Mouse (Mus musculus) stomach, postnatal 0 days (tissue): ENCODE results near the gene Olfr1156. TPM values are rescaled to one million over a fixed set of nuclear protein-coding genes. Genes with fewer than 3 reads are reported as not detected.

Source experiments
- ATAC-seq: fragments of 200-750 bp; cut with Nextera tagmentation; 2 replicates; pipeline ENCODE4 v1.8.0; 2017; ENCODE audit not compliant: low FRiP score, low TSS enrichment
- DNase-seq: peaks from one replicate; pipeline ENCODE4 v3.0.0-alpha.2; 2016; ENCODE audit warnings: low spot score
- H3K27ac ChIP-seq: fragments of 300-500 bp; sonication (generic); replicated peaks from 2 replicates; pipeline ENCODE4 v1.5.1; 2014; ENCODE audit warnings: mild to moderate bottlenecking, control low read depth
- H3K27me3 ChIP-seq: fragments of 300-500 bp; sonication (generic); 2 replicates; pipeline ENCODE4 v1.6.1; 2014; ENCODE audit warnings: low read length; ENCODE audit not compliant: control insufficient read depth, insufficient read depth
- H3K36me3 ChIP-seq: fragments of 300-500 bp; sonication (generic); 2 replicates; pipeline ENCODE4 v1.6.1; 2014; ENCODE audit warnings: low read length, mixed read lengths; ENCODE audit not compliant: control insufficient read depth, insufficient read depth
- H3K4me1 ChIP-seq: fragments of 300-500 bp; sonication (generic); replicated peaks from 2 replicates; pipeline ENCODE4 v1.6.1; 2014; ENCODE audit warnings: antibody characterized with exemption; ENCODE audit not compliant: control insufficient read depth, insufficient read depth
- H3K4me2 ChIP-seq: fragments of 300-500 bp; sonication (generic); replicated peaks from 2 replicates; pipeline ENCODE4 v1.6.1; 2014; ENCODE audit warnings: low read depth, mild to moderate bottlenecking, control low read depth, moderate library complexity
- H3K4me3 ChIP-seq: fragments of 300-500 bp; sonication (generic); 2 replicates; pipeline ENCODE4 v1.5.1; 2014; ENCODE audit warnings: low read depth, low read length, control low read depth
- H3K9ac ChIP-seq: fragments of 300-500 bp; sonication (generic); 2 replicates; pipeline ENCODE4 v1.6.1; 2014; ENCODE audit warnings: mild to moderate bottlenecking, low read length, control low read depth, mixed read lengths
- H3K9me3 ChIP-seq: fragments of 300-500 bp; sonication (generic); 2 replicates; pipeline ENCODE4 v1.6.1; 2016; ENCODE audit warnings: low read length; ENCODE audit not compliant: control insufficient read depth
- CTCF ChIP-seq: IDR thresholded peaks from 2 replicates; pipeline ENCODE4 v1.5.1; 2016; ENCODE audit warnings: antibody characterized with exemption, low read depth, mild to moderate bottlenecking, moderate library complexity
- EP300 ChIP-seq: optimal IDR thresholded peaks from 2 replicates; pipeline ENCODE3; 2016; ENCODE audit warnings: antibody characterized with exemption
- WGBS: fragments of 180-500 bp; shearing (Covaris S2); extraction: QIAGEN DNeasy Blood & Tissue Kit; methylation state at CpG from one replicate; pipeline ENCODE4 v1.1.7; 2014; 5-methylcytosine and 5-hydroxymethylcytosine counted together
- polyA plus RNA-seq: library from polyadenylated mRNA; unstranded; fragments of >200 nt; fragmentation: Nextera tagmentation; extraction: Ambion mirVana; gene quantifications from 2 replicates; pipeline ENCODE4 v1.2.1, GENCODE M21; 2015

Olfr1156 gene
- not detected in 2 replicates for polyA plus RNA-seq

DNA sequence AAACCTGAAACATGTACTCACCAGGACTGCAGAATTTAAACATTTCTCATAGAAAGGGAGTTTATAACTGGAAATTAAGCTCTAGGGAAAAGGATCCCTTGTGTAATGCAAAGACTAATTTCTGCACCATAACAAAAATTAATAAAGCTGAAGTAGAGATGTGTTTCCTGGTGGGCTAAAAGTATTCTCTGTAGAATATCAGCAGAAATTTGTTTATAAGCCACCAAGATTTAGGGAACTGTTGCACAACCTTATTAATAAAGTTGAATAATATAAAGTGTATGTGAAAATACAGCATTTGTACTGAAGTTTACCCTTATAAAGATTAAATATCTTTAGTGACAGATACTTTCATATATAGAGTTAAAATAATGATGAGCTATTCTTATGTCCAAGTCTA lies at the start of gene Olfr1156:
TSS of gene Olfr1156 (minus strand) at position 101 of the 400 bp plus-strand sequence.
- Histone ChIP-seq H3K4me1 (no peaks in the 10 kb centered on the region), H3K27ac (no peak within 1 kb of the TSS), H3K9me3 (no peaks in the 10 kb centered on the region), H3K4me2 (no peak within 1 kb of the TSS), H3K27me3 (no peaks in the 10 kb centered on the region), H3K4me3 (no peak within 1 kb of the TSS), H3K9ac (no peak within 1 kb of the TSS), H3K36me3 (no peaks in the 10 kb centered on the region)
- ATAC-seq (no peak), DNase-seq (no peak)
- TF ChIP-seq CTCF: no peak
- TF ChIP-seq EP300: no peak

- ATAC-seq: no peak
- Histone ChIP-seq H3K4me1 (no peaks in the 10 kb centered on the region), H3K27me3 (no peaks in the 10 kb centered on the region), H3K27ac (no peak within 1 kb of the TSS), H3K4me3 (no peak within 1 kb of the TSS), H3K4me2 (no peak within 1 kb of the TSS), H3K9ac (no peak within 1 kb of the TSS), H3K36me3 (no peaks in the 10 kb centered on the region), H3K9me3 (no peaks in the 10 kb centered on the region)
- no peak for DNase-seq
- TF ChIP-seq CTCF (no peak), EP300 (no peak)
Observed at GRCm38 (mm10) chr2:87989813-87990212, 36.9 kb upstream of the Olfr1156 start, which contains the start of gene Olfr1158. TSS of gene Olfr1158 (plus strand) at chr2:87990113.

- whole genome bisulfite sequencing: 68% methylated on average over 3 of the region's 3 CpGs
Observed at GRCm38 (mm10) chr2:87974563-87974962, 21.7 kb upstream of the Olfr1156 start, which contains the start of gene Olfr74. TSS of gene Olfr74 (minus strand) at chr2:87974663.

GRCm38 (mm10) chr2:87968199-87968598 lies 15.3 kb upstream of the Olfr1156 start, which contains the start of gene Olfr1157:
TSS of gene Olfr1157 (minus strand) at chr2:87968299.
- TF ChIP-seq EP300 (no peak), CTCF (no peak)
- DNase-seq (no peak), ATAC-seq (no peak)
- Histone ChIP-seq H3K4me2 (no peak within 1 kb of the TSS), H3K27me3 (no peaks in the 10 kb centered on the region), H3K4me1 (no peaks in the 10 kb centered on the region), H3K9me3 (no peaks in the 10 kb centered on the region), H3K27ac (no peak within 1 kb of the TSS), H3K4me3 (no peak within 1 kb of the TSS), H3K36me3 (no peaks in the 10 kb centered on the region), H3K9ac (no peak within 1 kb of the TSS)
- 97% methylated on average over 4 of the region's 4 CpGs for WGBS

More at GRCm38 (mm10) chr2:87974563-87974962, 21.7 kb upstream of the Olfr1156 start, which contains the start of gene Olfr74:
- Histone ChIP-seq H3K4me2 (no peak within 1 kb of the TSS), H3K27me3 (no peaks in the 10 kb centered on the region), H3K27ac (no peak within 1 kb of the TSS), H3K4me1 (no peaks in the 10 kb centered on the region), H3K4me3 (no peak within 1 kb of the TSS), H3K9me3 (no peaks in the 10 kb centered on the region), H3K9ac (no peak within 1 kb of the TSS), H3K36me3 (no peaks in the 10 kb centered on the region)
- TF ChIP-seq EP300 (no peak), CTCF (no peak)
- ATAC-seq (no peak), DNase-seq (no peak)

- Histone ChIP-seq H3K36me3 (no peaks in the 10 kb centered on the region), H3K27ac (no peak within 1 kb of the TSS), H3K4me1 (no peaks in the 10 kb centered on the region), H3K9me3 (no peaks in the 10 kb centered on the region), H3K4me3 (no peak within 1 kb of the TSS), H3K27me3 (no peaks in the 10 kb centered on the region), H3K9ac (no peak within 1 kb of the TSS), H3K4me2 (no peak within 1 kb of the TSS)
- no peak for DNase-seq
- 92% methylated on average over 1 of the region's 1 CpGs for WGBS
- TF ChIP-seq CTCF: no peak
- TF ChIP-seq EP300: no peak
- ATAC-seq: no peak
Observed at GRCm38 (mm10) chr2:87945037-87945436, 7.9 kb downstream of the Olfr1156 start, which contains the start of gene Olfr1155. TSS of gene Olfr1155 (minus strand) at chr2:87945137.

DNA sequence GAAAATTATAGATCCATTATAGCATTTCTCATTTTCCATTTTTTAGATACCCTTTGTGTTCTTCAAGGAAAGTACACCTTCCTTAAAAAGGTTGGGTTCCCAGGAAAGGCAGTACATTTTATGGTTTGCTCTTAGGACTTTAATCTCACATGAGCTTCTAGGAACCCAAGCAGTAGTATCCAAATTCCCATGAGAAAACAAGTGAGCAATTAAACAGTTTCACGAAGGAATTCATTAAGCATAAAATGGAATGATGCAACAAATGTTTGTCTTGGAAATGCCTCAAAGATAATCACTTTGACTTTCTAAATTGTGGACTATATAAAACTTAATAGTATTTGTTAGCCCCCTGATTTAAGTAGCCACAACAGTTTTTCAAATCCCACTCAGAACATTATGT lies 47.8 kb downstream of the Olfr1156 start, which contains the start of gene Olfr1154:
TSS of gene Olfr1154 (minus strand) at position 101 of the 400 bp plus-strand sequence.
- Histone ChIP-seq H3K4me3 (no peak within 1 kb of the TSS), H3K9ac (no peak within 1 kb of the TSS), H3K27ac (no peak within 1 kb of the TSS), H3K27me3 (no peaks in the 10 kb centered on the region), H3K36me3 (no peaks in the 10 kb centered on the region), H3K4me2 (no peak within 1 kb of the TSS), H3K4me1 (no peaks in the 10 kb centered on the region), H3K9me3 (no peaks in the 10 kb centered on the region)
- DNase-seq (no peak), ATAC-seq (no peak)
- no peak for TF ChIP-seq CTCF
- no peak for TF ChIP-seq EP300
- WGBS: 95% methylated on average over 1 of the region's 1 CpGs

Other genes with a start within 250 kb of the Olfr1156 start
- gene Olfr1137, start 239.9 kb downstream of the Olfr1156 start, polyA plus RNA-seq: not detected in 2 replicates
- gene Olfr1138, start 213.1 kb downstream of the Olfr1156 start, polyA plus RNA-seq: not detected in 2 replicates
- gene Olfr1140, start 209.3 kb downstream of the Olfr1156 start, polyA plus RNA-seq: not detected in 2 replicates
- gene Olfr1141, start 199.1 kb downstream of the Olfr1156 start, polyA plus RNA-seq: not detected in 2 replicates
- not detected in 2 replicates for gene Olfr152, start 173.6 kb downstream of the Olfr1156 start, polyA plus RNA-seq
- not detected in 2 replicates for gene Olfr1143, start 152.5 kb downstream of the Olfr1156 start, polyA plus RNA-seq
- gene Olfr1145, start 143.3 kb downstream of the Olfr1156 start, polyA plus RNA-seq: not detected in 2 replicates
- not detected in 2 replicates for gene Olfr1148, start 122.6 kb downstream of the Olfr1156 start, polyA plus RNA-seq
- gene Olfr1150-ps1, start 109.1 kb downstream of the Olfr1156 start, polyA plus RNA-seq: not detected in 2 replicates
- gene Olfr1151, start 97.2 kb downstream of the Olfr1156 start, polyA plus RNA-seq: not detected in 2 replicates
- not detected in 2 replicates for gene Olfr1152, start 86.6 kb downstream of the Olfr1156 start, polyA plus RNA-seq
- 0.10 TPM in 1 of 2 replicates, not detected in the other for gene Olfr1153, start 58.1 kb downstream of the Olfr1156 start, polyA plus RNA-seq
- not detected in 2 replicates for gene Olfr1154, start 47.9 kb downstream of the Olfr1156 start, polyA plus RNA-seq
- not detected in 2 replicates for gene Olfr1155, start 8.0 kb downstream of the Olfr1156 start, polyA plus RNA-seq
- gene Olfr1157, start 15.2 kb upstream of the Olfr1156 start, polyA plus RNA-seq: not detected in 2 replicates
- gene Olfr74, start 21.6 kb upstream of the Olfr1156 start, polyA plus RNA-seq: not detected in 2 replicates
- not detected in 2 replicates for gene Olfr1158, start 37.0 kb upstream of the Olfr1156 start, polyA plus RNA-seq
- gene Olfr1160, start 55.2 kb upstream of the Olfr1156 start, polyA plus RNA-seq: 0.04 TPM in 1 of 2 replicates, not detected in the other
- gene Olfr1161, start 69.7 kb upstream of the Olfr1156 start, polyA plus RNA-seq: not detected in 2 replicates
- not detected in 2 replicates for gene Olfr73, start 84.6 kb upstream of the Olfr1156 start, polyA plus RNA-seq
- gene Olfr1162, start 98.0 kb upstream of the Olfr1156 start, polyA plus RNA-seq: 0.02 TPM in 1 of 2 replicates, not detected in the other
- gene Olfr1163, start 118.7 kb upstream of the Olfr1156 start, polyA plus RNA-seq: not detected in 2 replicates
- gene Olfr1164, start 140.9 kb upstream of the Olfr1156 start, polyA plus RNA-seq: not detected in 2 replicates
- gene Olfr1166, start 175.2 kb upstream of the Olfr1156 start, polyA plus RNA-seq: not detected in 2 replicates
- not detected in 2 replicates for gene Olfr1167, start 202.1 kb upstream of the Olfr1156 start, polyA plus RNA-seq
- gene Olfr1168, start 228.8 kb upstream of the Olfr1156 start, polyA plus RNA-seq: not detected in 2 replicates